Mouse (Mus musculus) G1E (cell line): ENCODE results near the gene Unc93a2.
"Not testable (repeated sequence)": the region's sequence is repeated elsewhere in the genome, so short reads cannot be mapped to it uniquely, and the experiment has no call there.

Experiments
- CTCF ChIP-seq: IDR thresholded peaks from 2 replicates; pipeline ENCODE4 v1.5.1; 2012; ENCODE audit warnings: low read depth, low read length, inconsistent platforms, mixed read lengths
- GATA1 ChIP-seq: IDR thresholded peaks from 2 replicates; pipeline ENCODE4 v1.6.1; 2012; ENCODE audit warnings: borderline replicate concordance, low read length, inconsistent platforms, mixed read lengths
- GATA2 ChIP-seq: IDR thresholded peaks from 2 replicates; pipeline ENCODE4 v1.6.1; 2012; ENCODE audit warnings: low read depth, low read length, inconsistent platforms, borderline replicate concordance
- POLR2AphosphoS5 ChIP-seq: IDR thresholded peaks from 2 replicates; pipeline ENCODE4 v1.6.1; 2012; ENCODE audit warnings: low read depth, low read length, inconsistent platforms; ENCODE audit not compliant: insufficient replicate concordance
- TAL1 ChIP-seq: conservative IDR thresholded peaks from 2 replicates; pipeline ENCODE4 v1.6.1; 2012; ENCODE audit warnings: low read depth, low read length, inconsistent platforms, mixed read lengths

- TF ChIP-seq CTCF, POLR2AphosphoS5, TAL1, GATA1, GATA2: not testable (repeated sequence)
These were observed 32.7 kb downstream of the Unc93a2 start, which contains the start of gene Ttll2 for GRCm38 (mm10) chr17:7352596-7352995.
